Mouse (Mus musculus) G1E (cell line): ENCODE measurements around the gene Coro1a.

Experiments
- CTCF ChIP-seq: IDR thresholded peaks from 2 replicates; pipeline ENCODE4 v1.5.1; 2012; ENCODE audit warnings: low read depth, low read length, inconsistent platforms, mixed read lengths
- GATA1 ChIP-seq: IDR thresholded peaks from 2 replicates; pipeline ENCODE4 v1.6.1; 2012; ENCODE audit warnings: borderline replicate concordance, low read length, inconsistent platforms, mixed read lengths
- POLR2AphosphoS5 ChIP-seq: IDR thresholded peaks from 2 replicates; pipeline ENCODE4 v1.6.1; 2012; ENCODE audit warnings: low read depth, low read length, inconsistent platforms; ENCODE audit not compliant: insufficient replicate concordance
- TAL1 ChIP-seq: conservative IDR thresholded peaks from 2 replicates; pipeline ENCODE4 v1.6.1; 2012; ENCODE audit warnings: low read depth, low read length, inconsistent platforms, mixed read lengths

DNA sequence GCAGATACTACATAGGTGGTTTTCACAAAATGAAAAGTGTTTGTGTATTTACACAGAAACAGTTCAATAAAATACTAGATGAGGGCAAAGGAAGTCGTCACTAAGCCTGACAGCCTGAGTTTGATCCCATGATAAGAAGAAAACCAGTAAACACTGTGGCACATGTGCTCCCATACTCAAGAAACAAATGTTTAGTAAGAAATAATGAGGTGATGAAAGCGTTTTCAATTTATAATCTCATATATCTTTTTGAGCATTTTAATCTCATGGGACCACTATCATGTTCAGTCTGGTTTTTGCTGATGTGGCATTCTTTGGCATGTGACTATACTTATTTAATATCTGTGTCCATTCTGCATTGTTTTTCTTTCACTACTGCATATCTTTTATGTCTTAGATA is 53.6 kb downstream of the Coro1a start:
- no peak for TF ChIP-seq GATA1
- TF ChIP-seq CTCF = no peak
- no peak for TF ChIP-seq TAL1
- no peak for TF ChIP-seq POLR2AphosphoS5
